Comparison of ENCODE assay signal across 28 mouse cellular contexts in genomic region chr5:14054472-14054871, GRCm38 (mm10). TPM values are rescaled to one million over a fixed set of nuclear protein-coding genes. Genes with fewer than 3 reads are reported as not detected.
A peak's percentile ranks its signal among the peaks of the same experiment; 100 is the strongest.
DNase-seq lines count a peak whose midpoint lies in the region; ATAC-seq and TF ChIP-seq lines count a peak whose summit lies in the region.
"Had no signal": no experiment of that assay in that cellular context is flagged by ENCODE, and none has a peak within 500 bp of the region (broad histone marks: within the 10 kb centered on the region; RNA-seq: fewer than 3 reads in every experiment).

No protein-coding gene starts in this region.

- WGBS in forebrain, embryonic 14.5 days, result 60% methylated on average over 5 of the region's 5 CpGs
- 75% methylated on average over 5 of the region's 5 CpGs for WGBS in forebrain, embryonic 10.5 days
- 53% methylated on average over 5 of the region's 5 CpGs for WGBS in forebrain, embryonic 16.5 days
- WGBS in forebrain, embryonic 12.5 days, result 67% methylated on average over 5 of the region's 5 CpGs
- WGBS in kidney, embryonic 14.5 days, result 80% methylated on average over 5 of the region's 5 CpGs

- H3K36me3 ChIP-seq in forebrain, embryonic 14.5 days (ENCODE audit: control insufficient read depth, insufficient read depth, low read length), result no peaks in the 10 kb centered on the region
- H3K36me3 ChIP-seq in forebrain, embryonic 10.5 days (replicated peaks), result no peaks in the 10 kb centered on the region
- H3K36me3 ChIP-seq in forebrain, embryonic 16.5 days (ENCODE audit: control insufficient read depth, insufficient read depth), result no peaks in the 10 kb centered on the region
- no peaks in the 10 kb centered on the region for H3K36me3 ChIP-seq in forebrain, embryonic 12.5 days (replicated peaks)
- no peaks in the 10 kb centered on the region for H3K36me3 ChIP-seq in kidney, embryonic 14.5 days (ENCODE audit: control insufficient read depth, insufficient read depth, low read length)
- H3K36me3 ChIP-seq: embryonic facial prominence, embryonic 13.5 days; embryonic facial prominence, embryonic 15.5 days; G1E had no signal

- no peak for TF ChIP-seq CTCF in layer of hippocampus, adult 2 months (conservative IDR thresholded peaks at IDR 0.05)

- H3K4me1 ChIP-seq in forebrain, embryonic 14.5 days (ENCODE audit: control insufficient read depth, insufficient read depth, low read length), result no peaks in the 10 kb centered on the region
- no peaks in the 10 kb centered on the region for H3K4me1 ChIP-seq in forebrain, embryonic 10.5 days
- no peaks in the 10 kb centered on the region for H3K4me1 ChIP-seq in forebrain, embryonic 16.5 days (replicated peaks; ENCODE audit: control insufficient read depth, insufficient read depth, low read length)
- H3K4me1 ChIP-seq in forebrain, embryonic 12.5 days, result no peaks in the 10 kb centered on the region
- no peaks in the 10 kb centered on the region for H3K4me1 ChIP-seq in kidney, embryonic 14.5 days (ENCODE audit: control insufficient read depth, insufficient read depth, low read length)
- H3K4me1 ChIP-seq: embryonic facial prominence, embryonic 13.5 days; embryonic facial prominence, embryonic 15.5 days had no signal

- H3K9me3 ChIP-seq in forebrain, embryonic 14.5 days (replicated peaks; ENCODE audit: control insufficient read depth, low read length), result no peaks in the 10 kb centered on the region
- H3K9me3 ChIP-seq in forebrain, embryonic 10.5 days, result no peaks in the 10 kb centered on the region
- no peaks in the 10 kb centered on the region for H3K9me3 ChIP-seq in forebrain, embryonic 16.5 days (ENCODE audit: control insufficient read depth, low read length)
- no peaks in the 10 kb centered on the region for H3K9me3 ChIP-seq in forebrain, embryonic 12.5 days
- H3K9me3 ChIP-seq in kidney, embryonic 14.5 days (ENCODE audit: control insufficient read depth, low read length), result no peaks in the 10 kb centered on the region
- H3K9me3 ChIP-seq: embryonic facial prominence, embryonic 13.5 days; embryonic facial prominence, embryonic 15.5 days; G1E had no signal

- no peaks in the 10 kb centered on the region for H3K27me3 ChIP-seq in forebrain, embryonic 14.5 days (replicated peaks; ENCODE audit: control insufficient read depth, insufficient read depth, low read length)
- no peaks in the 10 kb centered on the region for H3K27me3 ChIP-seq in forebrain, embryonic 10.5 days (ENCODE audit: poor library complexity, severe bottlenecking)
- H3K27me3 ChIP-seq in forebrain, embryonic 16.5 days (replicated peaks; ENCODE audit: control insufficient read depth, insufficient read depth, low read length), result no peaks in the 10 kb centered on the region
- H3K27me3 ChIP-seq in forebrain, embryonic 12.5 days, result no peaks in the 10 kb centered on the region
- H3K27me3 ChIP-seq in kidney, embryonic 14.5 days (ENCODE audit: control insufficient read depth, insufficient read depth, low read length), result no peaks in the 10 kb centered on the region
- H3K27me3 ChIP-seq: CH12.LX; embryonic facial prominence, embryonic 13.5 days; embryonic facial prominence, embryonic 15.5 days; Patski had no signal

- H3K4me2 ChIP-seq in forebrain, embryonic 14.5 days (ENCODE audit: low read length), result no peak overlapping the region
- H3K4me2 ChIP-seq in forebrain, embryonic 16.5 days (ENCODE audit: low read length), result no peak overlapping the region
- no peak overlapping the region for H3K4me2 ChIP-seq in forebrain, embryonic 12.5 days
- H3K4me2 ChIP-seq in kidney, embryonic 14.5 days (replicated peaks; ENCODE audit: low read depth, low read length), result no peak overlapping the region
- H3K4me2 ChIP-seq: embryonic facial prominence, embryonic 13.5 days; embryonic facial prominence, embryonic 15.5 days had no signal

- H3K4me3 ChIP-seq in forebrain, embryonic 14.5 days (ENCODE audit: low read depth, low read length), result no peak overlapping the region
- no peak overlapping the region for H3K4me3 ChIP-seq in forebrain, embryonic 10.5 days
- no peak overlapping the region for H3K4me3 ChIP-seq in forebrain, embryonic 16.5 days (replicated peaks; ENCODE audit: low read length)
- no peak overlapping the region for H3K4me3 ChIP-seq in forebrain, embryonic 12.5 days (replicated peaks)
- H3K4me3 ChIP-seq in layer of hippocampus, adult 2 months, result no peak overlapping the region
- H3K4me3 ChIP-seq in kidney, embryonic 14.5 days (ENCODE audit: low read length), result no peak overlapping the region
- H3K4me3 ChIP-seq: embryonic facial prominence, embryonic 13.5 days; embryonic facial prominence, embryonic 15.5 days; erythroblast, embryonic 14.5 days had no signal

- H3K27ac ChIP-seq in forebrain, embryonic 14.5 days (ENCODE audit: low read depth, low read length), result no peak overlapping the region
- no peak overlapping the region for H3K27ac ChIP-seq in forebrain, embryonic 10.5 days
- no peak overlapping the region for H3K27ac ChIP-seq in forebrain, embryonic 16.5 days (ENCODE audit: low read length)
- H3K27ac ChIP-seq in forebrain, embryonic 12.5 days, result no peak overlapping the region
- H3K27ac ChIP-seq in layer of hippocampus, adult 2 months, result peak overlapping the region; percentile 28
- no peak overlapping the region for H3K27ac ChIP-seq in kidney, embryonic 14.5 days (ENCODE audit: low read depth, low read length)
- H3K27ac ChIP-seq: embryonic facial prominence, embryonic 13.5 days; embryonic facial prominence, embryonic 15.5 days had no signal

- peak; percentile 38 for DNase-seq in forebrain, embryonic 14.5 days (ENCODE audit: low spot score)
- DNase-seq in forebrain, embryonic 10.5 days (ENCODE audit: extremely low spot score, low spot score), result no peak
- peak in 1 of 2 experiments; percentile 6 for DNase-seq in layer of hippocampus, adult 2 months (ENCODE audit: low spot score in 2 of 2)
- no peak for DNase-seq in layer of hippocampus, adult 8-10 months (ENCODE audit: low spot score in 2 of 2)
- peak; percentile 39 for DNase-seq in brain, adult 2 months (ENCODE audit: low read depth, low spot score)
- DNase-seq: adrenal gland, adult 8-10 months; adrenal gland, postnatal 14 days; adrenal gland, postnatal 36 days; B cell, adult 2 months; cerebellum, adult 11 months; cerebellum, adult 18-20 months; cerebellum, adult 8-10 months; cerebellum, adult 9-11 months; cerebellum, postnatal 14 days; cerebellum, postnatal 36 days; embryo, embryonic 11 days had no signal

- ATAC-seq in forebrain, embryonic 14.5 days, result no peak; the same call in 1 of the 2 replicates
- ATAC-seq in forebrain, embryonic 16.5 days, result peak; percentile 67
- no peak for ATAC-seq in forebrain, embryonic 12.5 days (ENCODE audit: low FRiP score)
- no peak for ATAC-seq in kidney, embryonic 14.5 days (ENCODE audit: low FRiP score, low TSS enrichment)
- ATAC-seq: activated CD4-positive, CD25-positive, alpha-beta regulatory T cell, adult 4 months; CD4-positive, CD25-positive, alpha-beta regulatory T cell, adult 4 months; Patski had no signal

- no peak overlapping the region for H3K9ac ChIP-seq in forebrain, embryonic 14.5 days (ENCODE audit: low read length)
- H3K9ac ChIP-seq in forebrain, embryonic 16.5 days (replicated peaks; ENCODE audit: low read depth, low read length), result no peak overlapping the region
- H3K9ac ChIP-seq in forebrain, embryonic 12.5 days, result no peak overlapping the region
- H3K9ac ChIP-seq in kidney, embryonic 14.5 days (ENCODE audit: low read depth, low read length), result no peak overlapping the region
- H3K9ac ChIP-seq: embryonic facial prominence, embryonic 13.5 days; embryonic facial prominence, embryonic 15.5 days had no signal

RNA-seq across cellular contexts. Expression of gene Sema3e, which starts 29.4 kb away (rescaled TPM):
- 1.8 and 2.4 TPM in 2 replicates for polyA plus RNA-seq in forebrain, embryonic 14.5 days (2014; fragmentation: Nextera tagmentation; extraction: Ambion mirVana)
- 1.1 and 1.5 TPM in 2 replicates for polyA plus RNA-seq in forebrain, embryonic 10.5 days (2016; fragmentation: Nextera tagmentation; extraction: Ambion mirVana)
- 2.4 and 2.6 TPM in 2 replicates for polyA plus RNA-seq in forebrain, embryonic 16.5 days (2015; fragmentation: Nextera tagmentation; extraction: Ambion mirVana)
- 1.3 and 1.6 TPM in 2 replicates for polyA plus RNA-seq in forebrain, embryonic 12.5 days (2016; fragmentation: Nextera tagmentation; extraction: Ambion mirVana)
- total RNA-seq in layer of hippocampus, adult 2 months (2021), result 10 to 100 TPM; 40.9 to 44.2 TPM
- 10 to 100 TPM; 30.0 to 37.6 (median 34.8) TPM for total RNA-seq in layer of hippocampus, adult 8-10 months (2022)
- 1.0 and 2.2 TPM in 2 replicates for polyA plus RNA-seq in kidney, embryonic 14.5 days (2014; fragmentation: Nextera tagmentation; extraction: Ambion mirVana)
- total RNA-seq: CH12.LX; common myeloid progenitor, adult 5-6 weeks had no signal
- polyA plus RNA-seq: erythroblast, embryonic 14.5 days had no signal

Comparison
In these comparisons a context has a peak if more than half of its experiments do, and no peak if none do; other contexts are left out.
1. DNase-seq: peak in forebrain, embryonic 14.5 days (single experiment) and brain, adult 2 months (single experiment); none in forebrain, embryonic 10.5 days (single experiment) and layer of hippocampus, adult 8-10 months (0 of 2).